In the genomic region with DNA sequence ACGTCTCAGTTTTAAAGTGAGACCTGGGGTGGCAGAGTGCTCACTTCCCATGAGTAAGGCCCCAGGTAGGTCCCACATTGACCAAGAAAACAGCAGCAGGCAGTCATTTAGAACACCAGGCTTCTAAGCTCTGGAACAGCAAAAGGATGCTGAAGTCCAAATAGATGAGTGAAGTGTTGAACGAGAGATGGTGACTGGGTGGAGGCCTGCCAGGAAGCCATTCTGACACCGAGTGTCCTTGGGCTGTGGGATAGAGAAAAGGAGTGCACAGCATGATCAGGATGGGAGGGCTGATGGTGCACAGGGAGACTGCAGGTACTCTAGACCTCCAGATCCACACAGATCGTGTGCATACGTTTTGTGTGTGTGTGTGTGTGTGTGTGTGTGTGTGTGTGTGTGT, we compare ENCODE assay signal across 21 mouse cellular contexts. TPM values are rescaled to one million over a fixed set of nuclear protein-coding genes. Genes with fewer than 3 reads are reported as not detected.
A peak's percentile ranks its signal among the peaks of the same experiment; 100 is the strongest.
DNase-seq lines count a peak whose midpoint lies in the region; ATAC-seq and TF ChIP-seq lines count a peak whose summit lies in the region.
"Had no signal": no experiment of that assay in that cellular context is flagged by ENCODE, and none has a peak within 500 bp of the region (broad histone marks: within the 10 kb centered on the region; RNA-seq: fewer than 3 reads in every experiment).

No protein-coding gene starts in this region.

- peak; percentile 25 for DNase-seq in adrenal gland, adult 2 months
- no peak for DNase-seq in adrenal gland, postnatal 4 days (ENCODE audit: low spot score in 2 of 2)
- DNase-seq in lung, embryonic 14.5 days, result peak; percentile 65
- DNase-seq in lung, postnatal 36 days, result no peak
- peak; percentile 23 for DNase-seq in ES-CJ7 (ENCODE audit: low read depth, low spot score)
- no peak for DNase-seq in right cerebral cortex, postnatal 25 days
- DNase-seq in layer of hippocampus, adult 9-11 months, result no peak
- DNase-seq: adrenal gland, postnatal 14 days; gastrocnemius, postnatal 10 days; heart, postnatal 10 days; kidney, adult 2 months; kidney, postnatal 10 days; liver, embryonic 13.5 days; midbrain, embryonic 14.5 days; thymus, postnatal 36 days had no signal

- no peak for ATAC-seq in lung, embryonic 14.5 days (ENCODE audit: insufficient read depth)
- ATAC-seq in limb, embryonic 12.5 days (ENCODE audit: insufficient number of reproducible peaks, insufficient read depth, low FRiP score, low TSS enrichment, low read depth), result no peak
- ATAC-seq: CD4-positive, CD25-positive, alpha-beta regulatory T cell, adult 4 months; inflammation-experienced regulatory T-cells, adult 6 months had no signal

- no peak overlapping the region for H3K9ac ChIP-seq in lung, embryonic 14.5 days
- no peak overlapping the region for H3K9ac ChIP-seq in limb, embryonic 12.5 days (replicated peaks)
- H3K9ac ChIP-seq: hindbrain, embryonic 12.5 days; liver, embryonic 13.5 days had no signal

- H3K4me1 ChIP-seq in lung, embryonic 14.5 days (ENCODE audit: insufficient read depth), result peaks cover 43% of the 10 kb centered on the region
- H3K4me1 ChIP-seq in limb, embryonic 12.5 days (replicated peaks), result peaks cover 70% of the 10 kb centered on the region

- no peak overlapping the region for H3K4me2 ChIP-seq in lung, embryonic 14.5 days
- no peak overlapping the region for H3K4me2 ChIP-seq in limb, embryonic 12.5 days
- H3K4me2 ChIP-seq: hindbrain, embryonic 12.5 days; liver, embryonic 13.5 days had no signal

- no peak overlapping the region for H3K4me3 ChIP-seq in lung, embryonic 14.5 days (ENCODE audit: low read depth, low read length)
- H3K4me3 ChIP-seq in limb, embryonic 12.5 days (replicated peaks), result no peak overlapping the region
- H3K4me3 ChIP-seq: hindbrain, embryonic 12.5 days; layer of hippocampus, adult 2 months; liver, embryonic 13.5 days; myocyte had no signal

- no peaks in the 10 kb centered on the region for H3K36me3 ChIP-seq in lung, embryonic 14.5 days (ENCODE audit: insufficient read depth)
- H3K36me3 ChIP-seq in limb, embryonic 12.5 days, result no peaks in the 10 kb centered on the region
- H3K36me3 ChIP-seq: hindbrain, embryonic 12.5 days; liver, embryonic 13.5 days had no signal

- no peaks in the 10 kb centered on the region for H3K9me3 ChIP-seq in lung, embryonic 14.5 days (ENCODE audit: low read depth, low read length)
- no peaks in the 10 kb centered on the region for H3K9me3 ChIP-seq in limb, embryonic 12.5 days
- H3K9me3 ChIP-seq: hindbrain, embryonic 12.5 days; liver, embryonic 13.5 days had no signal

- no peak for TF ChIP-seq CTCF in lung, embryonic 14.5 days (IDR thresholded peaks at IDR 0.05; ENCODE audit: low read depth)

- WGBS in lung, embryonic 14.5 days, result 65% methylated on average over 5 of the region's 5 CpGs
- WGBS in limb, embryonic 12.5 days, result 59% methylated on average over 5 of the region's 5 CpGs

- no peaks in the 10 kb centered on the region for H3K27me3 ChIP-seq in lung, embryonic 14.5 days (ENCODE audit: insufficient read depth, low read length)
- H3K27me3 ChIP-seq in limb, embryonic 12.5 days, result no peaks in the 10 kb centered on the region
- H3K27me3 ChIP-seq: hindbrain, embryonic 12.5 days; liver, embryonic 13.5 days had no signal

- peak overlapping the region; percentile 21; the same call in 1 of the 2 replicates for H3K27ac ChIP-seq in lung, embryonic 14.5 days (ENCODE audit: low read depth)
- peak overlapping the region; percentile 89 for H3K27ac ChIP-seq in limb, embryonic 12.5 days
- H3K27ac ChIP-seq: hindbrain, embryonic 12.5 days; liver, embryonic 13.5 days had no signal

RNA-seq across cellular contexts. Expression of a gene that starts 31.5 kb away (rescaled TPM):
- 10 to 100 TPM; 17.7 to 30.9 TPM for total RNA-seq in adrenal gland, adult 2 months (2021)
- polyA plus RNA-seq in adrenal gland, adult 2 months (2012; rRNA removed), result 7.4 and 8.3 TPM in 2 replicates
- 10 to 100 TPM; 39.5 to 43.6 TPM for total RNA-seq in adrenal gland, postnatal 4 days (2021)
- 68.4 and 68.5 TPM in 2 replicates for polyA plus RNA-seq in lung, embryonic 14.5 days (2014; fragmentation: Nextera tagmentation; extraction: Ambion mirVana)
- polyA plus RNA-seq in limb, embryonic 12.5 days (2016; fragmentation: Nextera tagmentation; extraction: Ambion mirVana), result 101 and 115 TPM in 2 replicates

RNA-seq across cellular contexts. Expression of a gene that starts 32.1 kb away (rescaled TPM):
- 10 to 100 TPM; 23.5 to 24.9 TPM for total RNA-seq in adrenal gland, adult 2 months (2021)
- 41.3 and 44.8 TPM in 2 replicates for polyA plus RNA-seq in adrenal gland, adult 2 months (2012; rRNA removed)
- total RNA-seq in adrenal gland, postnatal 4 days (2021), result 10 to 100 TPM; 33.7 to 37.4 TPM
- polyA plus RNA-seq in lung, embryonic 14.5 days (2014; fragmentation: Nextera tagmentation; extraction: Ambion mirVana), result 18.7 and 19.4 TPM in 2 replicates
- 19.0 and 21.8 TPM in 2 replicates for polyA plus RNA-seq in limb, embryonic 12.5 days (2016; fragmentation: Nextera tagmentation; extraction: Ambion mirVana)

Comparison
In these comparisons a context has a peak if more than half of its experiments do, and no peak if none do; other contexts are left out.
1. DNase-seq: peak in adrenal gland, adult 2 months (single experiment), lung, embryonic 14.5 days (single experiment) and ES-CJ7 (single experiment); none in adrenal gland, postnatal 4 days (0 of 2), lung, postnatal 36 days (single experiment), right cerebral cortex, postnatal 25 days (single experiment) and layer of hippocampus, adult 9-11 months (single experiment).